9 mouse cellular contexts compared by ENCODE assay signal in the genomic region with DNA sequence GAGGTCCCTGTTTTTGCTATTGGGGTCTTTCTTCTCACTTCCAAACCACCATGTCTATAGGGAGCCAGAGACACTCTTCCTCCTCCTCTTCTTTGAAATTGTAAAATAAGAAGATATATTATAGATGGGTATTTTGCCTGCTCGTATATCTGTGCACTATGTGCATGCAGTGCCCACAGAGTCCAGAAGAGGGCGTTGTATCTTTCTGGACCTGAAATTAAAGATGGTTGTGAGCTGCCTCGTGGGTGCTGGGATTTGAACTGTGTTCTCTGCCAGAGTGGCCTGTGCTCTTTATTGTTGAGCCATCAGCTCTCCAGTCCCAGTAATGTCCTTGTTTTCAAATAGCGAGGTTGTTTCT.
DNase-seq lines count a peak whose midpoint lies in the region; ATAC-seq and TF ChIP-seq lines count a peak whose summit lies in the region.
"Had no signal": no experiment of that assay in that cellular context is flagged by ENCODE, and none has a peak within 500 bp of the region (broad histone marks: within the 10 kb centered on the region; RNA-seq: fewer than 3 reads in every experiment).

No protein-coding gene starts in this region.

- no peaks in the 10 kb centered on the region for H3K4me1 ChIP-seq in heart, adult 2 months (ENCODE audit: control insufficient read depth, insufficient read depth, low read length)
- peaks cover 43% of the 10 kb centered on the region for H3K4me1 ChIP-seq in forebrain, embryonic 15.5 days
- no peaks in the 10 kb centered on the region; the same call in 1 of the 2 replicates for H3K4me1 ChIP-seq in liver, embryonic 15.5 days (replicated peaks)

- H3K9me3 ChIP-seq in forebrain, embryonic 15.5 days: no peaks in the 10 kb centered on the region
- no peaks in the 10 kb centered on the region for H3K9me3 ChIP-seq in liver, embryonic 15.5 days (replicated peaks)

- no peaks in the 10 kb centered on the region for H3K79me2 ChIP-seq in heart, adult 2 months (replicated peaks; ENCODE audit: control insufficient read depth, insufficient read depth, low read length)

- TF ChIP-seq POLR2A in heart, adult 2 months (IDR thresholded peaks at IDR 0.05; ENCODE audit: insufficient read depth, low read depth, low read length): no peak

- intact Hi-C loops in heart, adult 2 months (cut with DNase I): loop anchor here (5.0 kb wide), 1 partner anchor 420 kb away; no protein-coding TSS in a partner anchor
- intact Hi-C loops in heart, postnatal 10 days (cut with DNase I): loop anchor here (5.0 kb wide), 1 partner anchor 420 kb away; no protein-coding TSS in a partner anchor

- no peak overlapping the region for H3K27ac ChIP-seq in heart, adult 2 months
- peak overlapping the region; percentile 84 for H3K27ac ChIP-seq in forebrain, embryonic 15.5 days (replicated peaks)
- H3K27ac ChIP-seq in liver, embryonic 15.5 days (replicated peaks): no peak overlapping the region

- peak; percentile 50 for TF ChIP-seq CTCF in heart, adult 2 months (IDR thresholded peaks at IDR 0.05)

- peak overlapping the region; percentile 32; the same call in 1 of the 2 replicates for H3K4me2 ChIP-seq in forebrain, embryonic 15.5 days (replicated peaks)
- peak overlapping the region; percentile 20; the same call in 1 of the 2 replicates for H3K4me2 ChIP-seq in liver, embryonic 15.5 days

- ATAC-seq in forebrain, embryonic 15.5 days (replicated peaks): no peak
- no peak for ATAC-seq in liver, embryonic 15.5 days (ENCODE audit: insufficient read depth)

- no peak for DNase-seq in heart, adult 2 months
- DNase-seq in heart, postnatal 10 days: no peak
- peak; percentile 8 to 25 for DNase-seq in B cell, adult 2 months
- DNase-seq in cerebellum, adult 18-20 months: no peak
- DNase-seq in left cerebral cortex, adult 18-20 months (ENCODE audit: low spot score in 2 of 2): no peak
- DNase-seq in embryo, embryonic 10 days (ENCODE audit: low spot score): no peak
- DNase-seq: cerebellum, postnatal 25 days had no signal

- H3K36me3 ChIP-seq in heart, adult 2 months (ENCODE audit: control insufficient read depth, insufficient read depth, low read length): no peaks in the 10 kb centered on the region
- H3K36me3 ChIP-seq in forebrain, embryonic 15.5 days: no peaks in the 10 kb centered on the region
- H3K36me3 ChIP-seq in liver, embryonic 15.5 days (replicated peaks): no peaks in the 10 kb centered on the region

- WGBS in heart, adult 2 months: 42% methylated on average over 4 of the region's 4 CpGs
- WGBS in forebrain, embryonic 15.5 days: 48% methylated on average over 4 of the region's 4 CpGs
- WGBS in liver, embryonic 15.5 days (ENCODE audit: insufficient replicate concordance): 28% methylated on average over 4 of the region's 4 CpGs

- no peak for TF ChIP-seq EP300 in heart, adult 2 months (IDR thresholded peaks at IDR 0.05; ENCODE audit: insufficient read depth, low read depth, low read length)

- H3K4me3 ChIP-seq in heart, adult 2 months: no peak overlapping the region
- H3K4me3 ChIP-seq in forebrain, embryonic 15.5 days: no peak overlapping the region
- H3K4me3 ChIP-seq in liver, embryonic 15.5 days (replicated peaks): no peak overlapping the region

- H3K27me3 ChIP-seq in heart, adult 2 months (ENCODE audit: control insufficient read depth, insufficient read depth, low read length): no peaks in the 10 kb centered on the region
- no peaks in the 10 kb centered on the region for H3K27me3 ChIP-seq in forebrain, embryonic 15.5 days
- H3K27me3 ChIP-seq in liver, embryonic 15.5 days: no peaks in the 10 kb centered on the region

- no peak overlapping the region for H3K9ac ChIP-seq in heart, adult 2 months (ENCODE audit: low read depth, low read length)
- H3K9ac ChIP-seq in forebrain, embryonic 15.5 days (replicated peaks): no peak overlapping the region
- no peak overlapping the region for H3K9ac ChIP-seq in liver, embryonic 15.5 days

Comparison
In these comparisons a context has a peak if more than half of its experiments do, and no peak if none do; other contexts are left out.
1. DNase-seq: peak in B cell, adult 2 months (2 of 2); none in heart, adult 2 months (0 of 2), heart, postnatal 10 days (0 of 2), cerebellum, adult 18-20 months (0 of 2), left cerebral cortex, adult 18-20 months (0 of 2) and embryo, embryonic 10 days (single experiment).